Mouse (Mus musculus) CD4-positive, CD25-positive, alpha-beta regulatory T cell, adult 2 months (primary cell): ENCODE measurements at regions not wholly inside any gene's neighbourhood (a gene's known extent, or its start where the extent isn't known, plus 50 kb on each side); places are given as distances from the start of the nearest gene placed in this dataset.

Experiments used
- DNase-seq: peaks from one replicate; pipeline ENCODE4 v3.0.0-alpha.2; 2012; ENCODE audit warnings: low read depth, low spot score

DNA sequence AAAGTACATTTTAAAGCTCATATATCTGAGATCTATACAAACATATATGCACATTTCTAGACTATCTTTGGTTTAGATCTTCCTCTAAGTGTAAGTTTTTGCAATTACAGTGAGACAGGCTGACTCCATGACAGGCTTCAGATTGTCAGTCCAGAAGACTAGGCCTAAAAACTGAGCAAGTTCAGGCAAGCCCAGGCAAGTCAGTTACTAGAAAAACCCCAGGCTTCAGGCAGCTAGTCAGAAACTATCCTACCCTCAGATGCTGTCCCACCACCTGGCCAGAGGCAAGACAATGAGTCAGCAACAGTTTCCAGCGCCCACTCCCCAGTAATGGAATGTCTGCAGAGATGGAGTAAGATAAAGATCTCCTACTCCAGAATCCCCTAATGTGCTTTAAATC is 53.4 kb upstream of the Qrfpr start:
- DNase-seq, result no peak
